Comparison of ENCODE assay signal across 47 mouse cellular contexts in genomic region chrX:50443352-50443751, GRCm38 (mm10). TPM values are rescaled to one million over a fixed set of nuclear protein-coding genes. Genes with fewer than 3 reads are reported as not detected.
"Had no signal": no experiment of that assay in that cellular context is flagged by ENCODE, and none has a peak within 500 bp of the region (broad histone marks: within the 10 kb centered on the region; RNA-seq: fewer than 3 reads in every experiment).

No protein-coding gene starts in this region.

- H3K4me1 ChIP-seq: limb, embryonic 10.5 days; limb, embryonic 12.5 days; limb, embryonic 13.5 days; limb, embryonic 15.5 days; liver, embryonic 12.5 days; liver, embryonic 13.5 days; liver, embryonic 15.5 days; lung, embryonic 15.5 days; megakaryocyte, embryonic 14.5 days; midbrain, embryonic 10.5 days; midbrain, embryonic 12.5 days; midbrain, embryonic 13.5 days; midbrain, embryonic 15.5 days; neural tube, embryonic 12.5 days had no signal

- H3K27ac ChIP-seq: limb, embryonic 10.5 days; limb, embryonic 12.5 days; limb, embryonic 13.5 days; limb, embryonic 15.5 days; liver, embryonic 12.5 days; liver, embryonic 13.5 days; liver, embryonic 14.5 days; liver, embryonic 15.5 days; lung, embryonic 15.5 days; macrophage; midbrain, embryonic 10.5 days; midbrain, embryonic 12.5 days; midbrain, embryonic 13.5 days; midbrain, embryonic 15.5 days; neural tube, embryonic 12.5 days had no signal

- H3K4me3 ChIP-seq: limb, embryonic 10.5 days; limb, embryonic 12.5 days; limb, embryonic 13.5 days; limb, embryonic 15.5 days; liver, embryonic 12.5 days; liver, embryonic 13.5 days; liver, embryonic 15.5 days; lung, embryonic 15.5 days; megakaryocyte, embryonic 14.5 days; midbrain, embryonic 10.5 days; midbrain, embryonic 12.5 days; midbrain, embryonic 13.5 days; midbrain, embryonic 15.5 days; myocyte; neural tube, embryonic 12.5 days had no signal

- H3K9ac ChIP-seq: limb, embryonic 12.5 days; limb, embryonic 13.5 days; limb, embryonic 15.5 days; liver, embryonic 12.5 days; liver, embryonic 13.5 days; liver, embryonic 14.5 days; liver, embryonic 15.5 days; liver, postnatal 0 days; lung, embryonic 14.5 days; lung, embryonic 15.5 days; midbrain, embryonic 12.5 days; midbrain, embryonic 13.5 days; midbrain, embryonic 15.5 days; neural tube, embryonic 12.5 days had no signal

- H3K27me3 ChIP-seq: limb, embryonic 12.5 days; limb, embryonic 13.5 days; limb, embryonic 15.5 days; liver, embryonic 12.5 days; liver, embryonic 13.5 days; liver, embryonic 15.5 days; lung, embryonic 15.5 days; midbrain, embryonic 12.5 days; midbrain, embryonic 13.5 days; midbrain, embryonic 15.5 days; neural tube, embryonic 12.5 days had no signal

- DNase-seq: liver; liver, embryonic 13.5 days; liver, postnatal 0 days; lung, adult 18-20 months; lung, adult 2 months; lung, postnatal 10 days; lung, postnatal 14 days; lung, postnatal 36 days; lung, postnatal 4 days; midbrain, embryonic 14.5 days had no signal

- H3K9me3 ChIP-seq: limb, embryonic 10.5 days; limb, embryonic 12.5 days; limb, embryonic 13.5 days; limb, embryonic 15.5 days; liver, embryonic 12.5 days; liver, embryonic 13.5 days; liver, embryonic 15.5 days; lung, embryonic 15.5 days; megakaryocyte, embryonic 14.5 days; midbrain, embryonic 10.5 days; midbrain, embryonic 12.5 days; midbrain, embryonic 13.5 days; midbrain, embryonic 15.5 days; neural tube, embryonic 12.5 days had no signal

- H3K36me3 ChIP-seq: limb, embryonic 10.5 days; limb, embryonic 12.5 days; limb, embryonic 13.5 days; limb, embryonic 15.5 days; liver, embryonic 12.5 days; liver, embryonic 13.5 days; liver, embryonic 15.5 days; lung, embryonic 15.5 days; midbrain, embryonic 10.5 days; midbrain, embryonic 12.5 days; midbrain, embryonic 13.5 days; midbrain, embryonic 15.5 days; neural tube, embryonic 12.5 days had no signal

RNA-seq across cellular contexts. Expression of gene Olfr1324, which starts 15.1 kb away (rescaled TPM):
- total RNA-seq: left cerebral cortex, postnatal 10 days; left cerebral cortex, postnatal 14 days; left cerebral cortex, postnatal 25 days; left cerebral cortex, postnatal 36 days; left cerebral cortex, postnatal 4 days; liver, adult 2 months; megakaryocyte progenitor cell, adult 5-6 weeks; megakaryocyte, adult 5-6 weeks; megakaryocyte-erythroid progenitor cell, adult 5-6 weeks; midbrain, postnatal 0 days; monocyte, adult 5-6 weeks had no signal
- polyA plus RNA-seq: limb, embryonic 10.5 days; limb, embryonic 11.5 days; limb, embryonic 12.5 days; limb, embryonic 13.5 days; limb, embryonic 14.5 days; limb, embryonic 15.5 days; liver, adult 2 months; liver, embryonic 11.5 days; liver, embryonic 12.5 days; liver, embryonic 13.5 days; liver, embryonic 14.5 days; liver, embryonic 15.5 days; liver, embryonic 16.5 days; liver, postnatal 0 days; lung, adult 2 months; lung, embryonic 14.5 days; lung, embryonic 15.5 days; lung, embryonic 16.5 days; lung, postnatal 0 days; macrophage; midbrain, embryonic 10.5 days; midbrain, embryonic 11.5 days; midbrain, embryonic 12.5 days; midbrain, embryonic 13.5 days; midbrain, embryonic 14.5 days; midbrain, embryonic 15.5 days; midbrain, embryonic 16.5 days; midbrain, postnatal 0 days; myocyte; neural tube, embryonic 11.5 days; neural tube, embryonic 12.5 days had no signal
